Mouse (Mus musculus): ENCODE measurements at regions not wholly inside any gene's neighbourhood (a gene's known extent, or its start where the extent isn't known, plus 50 kb on each side); places are given as distances from the start of the nearest gene placed in this dataset.

GRCm38 (mm10) chr1:185902395-185902794 lies 214.7 kb downstream of the Lyplal1 start:
- TF ChIP-seq EP300 (IDR thresholded peaks at IDR 0.05; ENCODE audit: insufficient read depth, low read depth, low read length) (no peak), CTCF (IDR thresholded peaks at IDR 0.05; ENCODE audit: low read depth, low read length) (no peak)

Measured in ES-Bruce4 (cell line).